Mouse (Mus musculus) forebrain, embryonic 12.5 days (tissue): ENCODE measurements around the gene Olfr101. TPM values are rescaled to one million over a fixed set of nuclear protein-coding genes. Genes with fewer than 3 reads are reported as not detected.

Experiments
- ATAC-seq: fragments of 200-750 bp; cut with Nextera tagmentation; 2 replicates; pipeline ENCODE4 v1.8.0; 2017; ENCODE audit warnings: moderate TSS enrichment; ENCODE audit not compliant: low FRiP score
- H3K27ac ChIP-seq: fragments of 300-500 bp; sonication (generic); 2 replicates; pipeline ENCODE4 v1.5.1; 2016; ENCODE audit warnings: mild to moderate bottlenecking
- H3K27me3 ChIP-seq: fragments of 300-500 bp; sonication (generic); 2 replicates; pipeline ENCODE4 v1.6.1; 2016; ENCODE audit warnings: mild to moderate bottlenecking
- H3K36me3 ChIP-seq: fragments of 300-500 bp; sonication (generic); replicated peaks from 2 replicates; pipeline ENCODE4 v1.6.1; 2016; ENCODE audit warnings: mild to moderate bottlenecking
- H3K4me1 ChIP-seq: fragments of 300-500 bp; sonication (generic); 2 replicates; pipeline ENCODE4 v1.6.1; 2016
- H3K4me2 ChIP-seq: fragments of 300-500 bp; sonication (generic); 2 replicates; pipeline ENCODE4 v1.6.1; 2016; ENCODE audit warnings: mild to moderate bottlenecking, moderate library complexity
- H3K4me3 ChIP-seq: fragments of 300-500 bp; sonication (generic); replicated peaks from 2 replicates; pipeline ENCODE4 v1.5.1; 2016; ENCODE audit warnings: mild to moderate bottlenecking
- H3K9ac ChIP-seq: fragments of 300-500 bp; sonication (generic); 2 replicates; pipeline ENCODE4 v1.6.1; 2016; ENCODE audit warnings: mild to moderate bottlenecking
- H3K9me3 ChIP-seq: fragments of 300-500 bp; sonication (generic); 2 replicates; pipeline ENCODE4 v1.6.1; 2016
- WGBS: fragments of 180-500 bp; shearing (Covaris S2); methylation state at CpG from one replicate; pipeline ENCODE4 v1.1.7; 2016; 5-methylcytosine and 5-hydroxymethylcytosine counted together
- polyA plus RNA-seq: library from polyadenylated mRNA; unstranded; fragments of >200 nt; fragmentation: Nextera tagmentation; extraction: Ambion mirVana; gene quantifications from 2 replicates; pipeline ENCODE4 v1.2.1, GENCODE M21; 2016

Gene Olfr101
- polyA plus RNA-seq, 1 experiment from 2014 or later = not detected

DNA sequence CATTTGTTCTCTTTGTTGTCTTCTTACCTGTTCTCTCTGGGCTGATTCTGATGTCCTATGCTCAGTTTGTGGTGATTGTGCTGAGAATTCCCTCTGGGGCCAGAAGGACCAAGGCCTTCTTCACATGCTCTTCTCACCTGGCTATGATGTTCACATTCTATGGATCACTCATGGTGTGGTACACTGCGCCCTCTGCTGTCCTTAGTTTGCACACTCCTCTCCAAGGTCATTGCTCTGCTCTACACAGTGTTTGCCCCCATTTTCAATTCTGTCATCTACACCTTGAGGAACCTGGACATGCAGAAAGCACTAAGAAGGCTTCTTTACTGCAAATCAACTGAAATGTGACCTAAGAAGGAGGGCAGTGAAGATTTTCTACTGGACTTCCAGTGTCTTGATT is 53.6 kb downstream of the Olfr101 start:
- Histone ChIP-seq H3K27ac (no peak overlapping the region), H3K9me3 (no peaks in the 10 kb centered on the region), H3K9ac (no peak overlapping the region), H3K4me2 (no peak overlapping the region), H3K27me3 (no peaks in the 10 kb centered on the region), H3K36me3 (no peaks in the 10 kb centered on the region), H3K4me1 (no peaks in the 10 kb centered on the region), H3K4me3 (no peak overlapping the region)
- WGBS = 0% methylated on average over 1 of the region's 1 CpGs
- ATAC-seq = no peak

DNA sequence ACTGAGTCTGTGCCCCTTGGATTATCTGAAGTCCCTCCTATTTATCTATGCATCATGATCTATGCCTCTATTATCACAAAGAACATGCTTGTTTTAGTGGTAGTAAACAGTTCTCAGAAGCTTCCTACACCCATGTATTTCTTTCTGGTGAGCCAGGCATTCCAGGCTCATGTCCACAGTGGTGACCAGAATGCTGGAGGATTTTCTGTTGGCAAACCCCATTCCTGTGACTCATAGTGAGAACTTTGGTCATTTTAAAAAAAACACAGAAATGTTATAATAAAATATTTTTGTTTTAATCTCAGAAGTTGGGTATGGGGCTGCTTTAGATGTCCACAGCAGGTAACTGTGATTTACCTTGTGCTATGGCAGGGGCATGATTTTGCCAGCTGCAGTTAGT is 54.7 kb downstream of the Olfr101 start:
- no peaks in the 10 kb centered on the region for H3K9me3 ChIP-seq
- H3K36me3 ChIP-seq = no peaks in the 10 kb centered on the region
- no peaks in the 10 kb centered on the region for H3K27me3 ChIP-seq
- no peak overlapping the region for H3K4me2 ChIP-seq
- no peak overlapping the region for H3K27ac ChIP-seq
- ATAC-seq = no peak
- H3K9ac ChIP-seq = no peak overlapping the region
- H3K4me1 ChIP-seq = no peaks in the 10 kb centered on the region
- H3K4me3 ChIP-seq = no peak overlapping the region

Other genes with a start within 250 kb of the Olfr101 start
- gene Olfr90, start 215.8 kb downstream of the Olfr101 start, polyA plus RNA-seq = 0.06 and 0.15 TPM in 2 replicates
- gene Olfr91, start 206.0 kb downstream of the Olfr101 start, polyA plus RNA-seq = not detected in 2 replicates
- gene Olfr92, start 184.2 kb downstream of the Olfr101 start, polyA plus RNA-seq = not detected in 2 replicates
- gene Olfr93, start 142.8 kb downstream of the Olfr101 start, polyA plus RNA-seq = not detected in 2 replicates
- gene Ubd, start 110.4 kb downstream of the Olfr101 start, polyA plus RNA-seq = not detected in 2 replicates
- not detected in 2 replicates for gene Olfr94, start 103.3 kb downstream of the Olfr101 start, polyA plus RNA-seq
- gene Olfr95, start 91.2 kb downstream of the Olfr101 start, polyA plus RNA-seq = 0.06 TPM in 1 of 2 replicates, not detected in the other
- not detected in 2 replicates for gene Olfr96, start 84.2 kb downstream of the Olfr101 start, polyA plus RNA-seq
- not detected in 2 replicates for gene Olfr97, start 67.0 kb downstream of the Olfr101 start, polyA plus RNA-seq
- not detected in 2 replicates for gene Olfr98, start 40.6 kb downstream of the Olfr101 start, polyA plus RNA-seq
- 1.00 and 1.5 TPM in 2 replicates for gene H2-M3, start 34.1 kb downstream of the Olfr101 start, polyA plus RNA-seq
- gene Olfr99, start 20.9 kb downstream of the Olfr101 start, polyA plus RNA-seq = not detected in 2 replicates
- not detected in 2 replicates for gene Olfr102, start 12.7 kb upstream of the Olfr101 start, polyA plus RNA-seq
- not detected in 2 replicates for gene Olfr103, start 35.4 kb upstream of the Olfr101 start, polyA plus RNA-seq
- gene Olfr104-ps, start 55.3 kb upstream of the Olfr101 start, polyA plus RNA-seq = not detected in 2 replicates
- not detected in 2 replicates for gene Olfr105-ps, start 74.7 kb upstream of the Olfr101 start, polyA plus RNA-seq
- gene Olfr106-ps, start 86.1 kb upstream of the Olfr101 start, polyA plus RNA-seq = not detected in 2 replicates
- not detected in 2 replicates for gene Olfr107, start 94.9 kb upstream of the Olfr101 start, polyA plus RNA-seq
- gene Olfr108, start 141.2 kb upstream of the Olfr101 start, polyA plus RNA-seq = not detected in 2 replicates
- not detected in 2 replicates for gene Olfr109, start 154.6 kb upstream of the Olfr101 start, polyA plus RNA-seq
- not detected in 2 replicates for gene H2-M2, start 179.2 kb upstream of the Olfr101 start, polyA plus RNA-seq
- not detected in 2 replicates for gene Olfr110, start 188.2 kb upstream of the Olfr101 start, polyA plus RNA-seq
- gene Olfr111, start 203.7 kb upstream of the Olfr101 start, polyA plus RNA-seq = not detected in 2 replicates